Mouse (Mus musculus) liver, embryonic 12.5 days (tissue): Measurements from ENCODE around the gene Gsc. TPM values are rescaled to one million over a fixed set of nuclear protein-coding genes. Genes with fewer than 3 reads are reported as not detected.
A peak's percentile ranks its signal among the peaks of the same experiment; 100 is the strongest.

Experiments
- ATAC-seq: fragments of 200-750 bp; cut with Nextera tagmentation; 2 replicates; pipeline ENCODE4 v1.8.0; 2017; ENCODE audit warnings: moderate number of reproducible peaks, mild to moderate bottlenecking, moderate library complexity
- H3K27ac ChIP-seq: fragments of 300-500 bp; sonication (generic); 2 replicates; pipeline ENCODE4 v1.5.1; 2016; ENCODE audit warnings: mild to moderate bottlenecking
- H3K27me3 ChIP-seq: fragments of 300-500 bp; sonication (generic); replicated peaks from 2 replicates; pipeline ENCODE4 v1.6.1; 2016; ENCODE audit warnings: mild to moderate bottlenecking, moderate library complexity
- H3K36me3 ChIP-seq: fragments of 300-500 bp; sonication (generic); 2 replicates; pipeline ENCODE4 v1.6.1; 2016; ENCODE audit warnings: mild to moderate bottlenecking, moderate library complexity
- H3K4me1 ChIP-seq: fragments of 300-500 bp; sonication (generic); 2 replicates; pipeline ENCODE4 v1.6.1; 2016
- H3K4me2 ChIP-seq: fragments of 300-500 bp; sonication (generic); 2 replicates; pipeline ENCODE4 v1.6.1; 2016; ENCODE audit warnings: mild to moderate bottlenecking, moderate library complexity
- H3K4me3 ChIP-seq: fragments of 300-500 bp; sonication (generic); 2 replicates; pipeline ENCODE4 v1.5.1; 2016; ENCODE audit warnings: mild to moderate bottlenecking, moderate library complexity
- H3K9ac ChIP-seq: fragments of 300-500 bp; sonication (generic); 2 replicates; pipeline ENCODE4 v1.6.1; 2016; ENCODE audit warnings: mild to moderate bottlenecking, moderate library complexity
- H3K9me3 ChIP-seq: fragments of 300-500 bp; sonication (generic); replicated peaks from 2 replicates; pipeline ENCODE4 v1.6.1; 2016; ENCODE audit warnings: mild to moderate bottlenecking, moderate library complexity
- WGBS: fragments of 180-500 bp; shearing (Covaris S2); methylation state at CpG from one replicate; pipeline ENCODE4 v1.1.7; 2016; ENCODE audit not compliant: insufficient replicate concordance; 5-methylcytosine and 5-hydroxymethylcytosine counted together
- polyA plus RNA-seq: library from polyadenylated mRNA; unstranded; fragments of >200 nt; fragmentation: Nextera tagmentation; extraction: Ambion mirVana; gene quantifications from 2 replicates; pipeline ENCODE4 v1.2.1, GENCODE M21; 2016

Gene Gsc
- polyA plus RNA-seq, 1 experiment from 2014 or later: not detected

- no peak for ATAC-seq
- H3K4me2 ChIP-seq: no peak overlapping the region
- no peaks in the 10 kb centered on the region for H3K36me3 ChIP-seq
- no peak overlapping the region for H3K9ac ChIP-seq
- H3K4me1 ChIP-seq: 0 out of 2 replicates have a peak, but pooled peaks cover 7% of the 10 kb centered on the region
- 2% methylated on average over 42 of the region's 42 CpGs for WGBS
- H3K4me3 ChIP-seq: no peak overlapping the region
- no peaks in the 10 kb centered on the region for H3K9me3 ChIP-seq
- no peak overlapping the region for H3K27ac ChIP-seq
- H3K27me3 ChIP-seq: peaks cover 96% of the 10 kb centered on the region
Measured at GRCm38 (mm10) chr12:104474191-104474871, 1.2 kb upstream of the Gsc start.

GRCm38 (mm10) chr12:104473492-104473891 is 362 bp upstream of the Gsc start:
- Histone ChIP-seq H3K4me3 (peak overlapping the region; percentile 52), H3K4me1 (0 out of 2 replicates have a peak, but pooled peaks cover 7% of the 10 kb centered on the region), H3K27me3 (peaks cover 100% of the 10 kb centered on the region), H3K9ac (no peak overlapping the region), H3K9me3 (no peaks in the 10 kb centered on the region), H3K4me2 (peak overlapping the region; percentile 64), H3K27ac (no peak overlapping the region), H3K36me3 (no peaks in the 10 kb centered on the region)
- WGBS: 1% methylated on average over 17 of the region's 18 CpGs
- ATAC-seq: no peak

- Histone ChIP-seq H3K9ac (no peak overlapping the region), H3K27me3 (peaks cover 97% of the 10 kb centered on the region), H3K4me3 (no peak overlapping the region), H3K27ac (no peak overlapping the region), H3K4me1 (0 out of 2 replicates have a peak, but pooled peaks cover 7% of the 10 kb centered on the region), H3K9me3 (no peaks in the 10 kb centered on the region), H3K4me2 (0 out of 2 replicates have a peak overlapping the region, but pooled peaks have one; percentile 64), H3K36me3 (no peaks in the 10 kb centered on the region)
- WGBS: 2% methylated on average over 25 of the region's 25 CpGs
- ATAC-seq: no peak
Measured at GRCm38 (mm10) chr12:104472218-104472525, 958 bp downstream of the Gsc start.

GRCm38 (mm10) chr12:104471351-104472217 is 1.5 kb downstream of the Gsc start:
- no peak overlapping the region for H3K9ac ChIP-seq
- WGBS: 2% methylated on average over 57 of the region's 57 CpGs
- H3K27me3 ChIP-seq: peaks cover 92% of the 10 kb centered on the region
- ATAC-seq: no peak
- no peaks in the 10 kb centered on the region for H3K36me3 ChIP-seq
- no peak overlapping the region for H3K27ac ChIP-seq
- H3K9me3 ChIP-seq: no peaks in the 10 kb centered on the region
- no peak overlapping the region; the same call in 1 of the 2 replicates for H3K4me3 ChIP-seq
- H3K4me1 ChIP-seq: 0 out of 2 replicates have a peak, but pooled peaks cover 7% of the 10 kb centered on the region
- H3K4me2 ChIP-seq: peak overlapping the region; percentile 35

- no peak overlapping the region for H3K27ac ChIP-seq
- ATAC-seq: no peak
- peaks cover 92% of the 10 kb centered on the region for H3K27me3 ChIP-seq
- H3K4me2 ChIP-seq: no peak overlapping the region
- no peaks in the 10 kb centered on the region for H3K9me3 ChIP-seq
- no peak overlapping the region for H3K9ac ChIP-seq
- 14% methylated on average over 6 of the region's 6 CpGs for WGBS
- H3K4me3 ChIP-seq: no peak overlapping the region
- 0 out of 2 replicates have a peak, but pooled peaks cover 7% of the 10 kb centered on the region for H3K4me1 ChIP-seq
- H3K36me3 ChIP-seq: no peaks in the 10 kb centered on the region
Measured at GRCm38 (mm10) chr12:104470646-104471045, 2.5 kb downstream of the Gsc start.

GRCm38 (mm10) chr12:104468783-104469182 is 4.3 kb downstream of the Gsc start:
- 12% methylated on average over 4 of the region's 4 CpGs for WGBS
- no peaks in the 10 kb centered on the region for H3K9me3 ChIP-seq
- no peak overlapping the region for H3K4me3 ChIP-seq
- no peak overlapping the region for H3K4me2 ChIP-seq
- H3K4me1 ChIP-seq: 0 out of 2 replicates have a peak, but pooled peaks cover 7% of the 10 kb centered on the region
- H3K36me3 ChIP-seq: no peaks in the 10 kb centered on the region
- no peak overlapping the region for H3K9ac ChIP-seq
- H3K27me3 ChIP-seq: peaks cover 84% of the 10 kb centered on the region
- no peak overlapping the region for H3K27ac ChIP-seq
- no peak for ATAC-seq

- 39% methylated on average over 6 of the region's 6 CpGs for WGBS
- Histone ChIP-seq H3K9ac (no peak overlapping the region), H3K4me1 (no peaks in the 10 kb centered on the region), H3K27ac (no peak overlapping the region), H3K4me3 (no peak overlapping the region), H3K4me2 (no peak overlapping the region), H3K9me3 (no peaks in the 10 kb centered on the region), H3K27me3 (peaks cover 69% of the 10 kb centered on the region), H3K36me3 (no peaks in the 10 kb centered on the region)
- no peak for ATAC-seq
Measured at GRCm38 (mm10) chr12:104467372-104467771, 5.8 kb downstream of the Gsc start.

- ATAC-seq: no peak
Measured at GRCm38 (mm10) chr12:104466930-104467329, 6.2 kb downstream of the Gsc start.

GRCm38 (mm10) chr12:104461372-104461771 is 11.8 kb downstream of the Gsc start:
- Histone ChIP-seq H3K4me3 (no peak overlapping the region), H3K4me2 (no peak overlapping the region), H3K9me3 (no peaks in the 10 kb centered on the region), H3K4me1 (no peaks in the 10 kb centered on the region), H3K27me3 (peaks cover 22% of the 10 kb centered on the region), H3K27ac (no peak overlapping the region), H3K9ac (no peak overlapping the region), H3K36me3 (no peaks in the 10 kb centered on the region)
- WGBS: 44% methylated on average over 8 of the region's 8 CpGs
- no peak for ATAC-seq

More at GRCm38 (mm10) chr12:104466930-104467329, 6.2 kb downstream of the Gsc start:
- no peaks in the 10 kb centered on the region for H3K36me3 ChIP-seq
- H3K27me3 ChIP-seq: peaks cover 65% of the 10 kb centered on the region
- no peak overlapping the region for H3K27ac ChIP-seq
- H3K4me1 ChIP-seq: no peaks in the 10 kb centered on the region
- WGBS: 38% methylated on average over 7 of the region's 7 CpGs
- no peaks in the 10 kb centered on the region for H3K9me3 ChIP-seq
- no peak overlapping the region for H3K4me2 ChIP-seq
- no peak overlapping the region for H3K4me3 ChIP-seq
- H3K9ac ChIP-seq: no peak overlapping the region

GRCm38 (mm10) chr12:104459377-104459776 is 13.8 kb downstream of the Gsc start:
- Histone ChIP-seq H3K9ac (no peak overlapping the region), H3K27ac (no peak overlapping the region), H3K4me1 (no peaks in the 10 kb centered on the region), H3K9me3 (no peaks in the 10 kb centered on the region), H3K4me3 (no peak overlapping the region), H3K36me3 (no peaks in the 10 kb centered on the region), H3K27me3 (peaks cover 9% of the 10 kb centered on the region), H3K4me2 (no peak overlapping the region)
- 49% methylated on average over 6 of the region's 6 CpGs for WGBS
- ATAC-seq: no peak

- whole genome bisulfite sequencing: 64% methylated on average over 1 of the region's 1 CpGs
- H3K4me2 ChIP-seq: no peak overlapping the region
- ATAC-seq: no peak
- no peaks in the 10 kb centered on the region for H3K4me1 ChIP-seq
- H3K27ac ChIP-seq: no peak overlapping the region
- H3K4me3 ChIP-seq: no peak overlapping the region
- no peak overlapping the region for H3K9ac ChIP-seq
- H3K9me3 ChIP-seq: no peaks in the 10 kb centered on the region
- no peaks in the 10 kb centered on the region for H3K36me3 ChIP-seq
- H3K27me3 ChIP-seq: 0 out of 2 replicates have a peak, but pooled peaks cover 4% of the 10 kb centered on the region
Measured at GRCm38 (mm10) chr12:104453002-104453401, 20.1 kb downstream of the Gsc start.

- Histone ChIP-seq H3K27me3 (0 out of 2 replicates have a peak, but pooled peaks cover 4% of the 10 kb centered on the region), H3K27ac (no peak overlapping the region), H3K9me3 (no peaks in the 10 kb centered on the region), H3K4me3 (no peak overlapping the region), H3K4me2 (no peak overlapping the region), H3K36me3 (no peaks in the 10 kb centered on the region), H3K4me1 (no peaks in the 10 kb centered on the region), H3K9ac (no peak overlapping the region)
- ATAC-seq: no peak
- WGBS: 63% methylated on average over 10 of the region's 10 CpGs
Measured at GRCm38 (mm10) chr12:104450257-104450656, 22.9 kb downstream of the Gsc start.
